Mouse (Mus musculus): ENCODE measurements around the gene Olfr1133. TPM values are rescaled to one million over a fixed set of nuclear protein-coding genes. Genes with fewer than 3 reads are reported as not detected.
"Not testable (repeated sequence)": the region's sequence is repeated elsewhere in the genome, so short reads cannot be mapped to it uniquely, and the experiment has no call there.

Olfr1133 gene
- not detected for total RNA-seq (2021)
- long read RNA-seq, experiment 1 = 0 reads
- long read RNA-seq, experiment 2 = 0 reads

- no peak for DNase-seq
- intact Hi-C loops (cut with DNase I; ENCODE audit: low total_unique reads) = no loop called here
Observed at GRCm38 (mm10) chr2:87647274-87647673, at the start of gene Olfr1133. TSS of gene Olfr1133 (minus strand) at chr2:87647374.

DNA sequence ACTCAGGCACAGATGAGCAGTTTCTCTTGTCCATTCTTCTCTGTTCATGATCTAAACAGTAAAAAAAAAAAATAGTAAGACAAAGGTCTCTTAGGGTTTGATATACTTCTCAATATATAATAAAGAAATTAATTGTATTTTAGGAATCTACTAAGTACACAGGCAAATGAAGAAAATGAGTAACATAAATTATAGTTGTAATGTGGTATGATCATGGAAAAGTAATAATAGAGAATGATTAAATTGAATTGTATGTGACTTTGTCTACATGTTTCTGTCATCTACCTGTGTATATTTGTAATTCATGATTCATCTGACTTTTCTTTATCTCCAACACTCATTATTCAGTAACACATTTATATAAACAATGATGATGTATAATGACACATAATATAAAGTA is 46.7 kb upstream of the Olfr1133 start, which contains the start of gene Olfr1136:
Olfr1136 (minus strand) TSS at position 101 of the 400 bp plus-strand sequence.
- DNase-seq = no peak
- intact Hi-C loops (cut with DNase I; ENCODE audit: low total_unique reads) = no loop called here

DNA sequence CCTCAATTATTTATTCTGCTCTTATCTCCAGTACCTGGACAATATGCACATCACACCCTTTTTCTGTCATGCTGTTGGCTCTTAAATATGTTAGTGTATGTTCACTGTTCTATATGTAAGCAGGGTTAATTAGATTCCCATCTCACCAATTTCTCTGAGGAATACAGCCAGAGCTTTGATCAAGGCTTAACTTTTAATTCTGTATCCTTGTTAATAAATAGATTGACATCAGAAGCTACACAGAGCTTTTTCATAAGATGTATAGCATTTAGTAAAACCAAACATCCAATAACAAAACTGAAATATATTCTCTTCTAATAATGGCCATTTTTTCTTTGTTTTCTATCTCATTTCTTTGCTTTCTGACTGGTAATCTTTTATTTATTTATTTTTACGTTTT is 26.4 kb upstream of the Olfr1133 start, which contains the start of gene Olfr1135:
Olfr1135 (minus strand) TSS at position 101 of the 400 bp plus-strand sequence.
- intact Hi-C loops (cut with DNase I; ENCODE audit: low total_unique reads) = no loop called here
- no peak for DNase-seq

DNA sequence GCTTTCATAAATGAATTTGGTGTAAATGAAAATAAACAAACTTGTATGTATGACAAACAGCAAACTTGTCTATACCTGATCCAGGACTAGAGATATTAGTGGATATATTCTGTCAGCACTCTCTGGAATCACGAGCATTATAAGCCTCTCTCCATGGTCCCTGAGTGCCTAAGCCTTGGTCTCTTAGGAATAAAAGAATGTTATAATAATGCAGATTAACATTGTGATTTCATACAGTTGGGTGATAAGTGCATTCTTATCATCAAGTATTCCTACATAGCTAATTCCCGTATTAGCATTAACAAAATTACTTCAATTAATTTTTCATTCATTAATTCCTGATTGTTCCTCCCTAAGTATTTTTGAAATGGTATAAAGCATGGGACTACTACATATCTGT is 11.2 kb upstream of the Olfr1133 start, which contains the start of gene Olfr1134:
Olfr1134 (minus strand) TSS at position 101 of the 400 bp plus-strand sequence.
- intact Hi-C loops (cut with DNase I; ENCODE audit: low total_unique reads) = no loop called here
- DNase-seq = no peak

DNA sequence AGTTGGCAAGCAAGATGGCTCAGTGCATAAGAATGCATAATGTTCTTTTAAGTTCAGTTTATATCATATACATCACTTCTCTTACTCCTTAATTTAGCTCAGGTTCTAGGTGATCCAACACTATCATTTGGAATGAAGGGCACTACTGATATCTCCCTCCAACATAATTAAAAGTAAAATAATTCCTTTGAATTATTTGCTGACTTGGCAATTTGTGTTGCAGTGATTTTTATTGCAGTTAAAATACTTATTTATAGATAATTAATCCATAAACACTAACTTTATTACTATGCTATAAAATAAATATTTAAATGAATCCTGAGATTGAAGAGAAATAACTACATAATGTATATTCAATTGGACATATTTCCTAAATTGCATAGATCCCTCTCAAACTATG is 4.7 kb downstream of the Olfr1133 start:
- intact Hi-C loops (cut with DNase I; ENCODE audit: low total_unique reads) = no loop called here
- no peak for DNase-seq

- intact Hi-C loops (cut with DNase I; ENCODE audit: low total_unique reads) = no loop called here
- no peak for DNase-seq
Observed at GRCm38 (mm10) chr2:87637435-87637834, 9.7 kb downstream of the Olfr1133 start, which contains the start of gene Olfr1132. TSS of gene Olfr1132 (minus strand) at chr2:87637535.

DNA sequence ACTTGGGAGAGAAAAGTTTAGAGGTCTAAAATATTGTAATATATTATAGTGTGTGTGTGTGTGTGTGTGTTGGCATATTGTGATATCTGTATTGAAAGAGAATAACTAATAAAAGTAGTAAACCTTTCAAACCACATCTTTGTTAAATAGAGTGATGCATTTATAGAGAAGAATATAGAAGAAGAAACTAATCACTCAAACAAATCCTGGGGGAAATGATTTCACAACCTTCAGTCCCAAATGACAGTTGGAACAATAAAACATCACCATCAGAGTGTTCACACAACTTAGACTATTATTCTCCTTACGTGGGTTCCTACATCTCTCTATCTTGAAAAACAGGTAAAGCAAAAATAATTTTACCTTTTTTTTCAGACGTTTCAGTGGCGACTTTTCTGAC is 20.4 kb downstream of the Olfr1133 start, which contains the start of gene Olfr1131:
Olfr1131 (plus strand) TSS at position 301 of the 400 bp plus-strand sequence.
- no peak for DNase-seq
- intact Hi-C loops (cut with DNase I; ENCODE audit: low total_unique reads) = no loop called here

DNA sequence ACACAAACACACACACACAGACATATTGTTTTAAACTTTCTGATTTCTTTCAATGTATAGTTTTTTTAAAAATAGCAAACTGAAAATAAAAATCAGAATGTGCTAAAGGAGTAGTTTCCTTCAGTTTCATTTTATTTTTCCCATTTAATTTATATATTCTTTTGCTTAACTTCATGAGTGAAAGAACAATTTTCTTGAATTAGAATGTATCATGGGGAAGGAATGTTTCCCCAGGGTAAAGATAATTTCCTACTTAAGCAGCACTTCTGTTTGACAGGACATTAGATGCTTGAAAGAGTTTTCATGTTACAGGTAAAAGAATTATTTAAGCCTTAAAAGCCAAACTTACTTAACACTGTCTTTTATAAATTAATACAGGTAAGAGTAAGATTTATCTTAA is 41.3 kb downstream of the Olfr1133 start, which contains the start of gene Olfr1130:
Olfr1130 (plus strand) TSS at position 301 of the 400 bp plus-strand sequence.
- DNase-seq; intact Hi-C loops (cut with DNase I; ENCODE audit: low total_unique reads): not testable (repeated sequence)

Other genes starting within 250 kb of the Olfr1133 start
- not detected for gene Olfr1123, start 230.7 kb downstream of the Olfr1133 start, total RNA-seq (2021)
- not detected for gene Olfr1124, start 217.1 kb downstream of the Olfr1133 start, total RNA-seq (2021)
- gene Olfr1126, start 193.4 kb downstream of the Olfr1133 start, total RNA-seq (2021) = not detected
- not detected for gene Pramel7, start 150.3 kb downstream of the Olfr1133 start, total RNA-seq (2021)
- not detected for gene Pramel6, start 140.8 kb downstream of the Olfr1133 start, total RNA-seq (2021)
- not detected for gene Olfr153, start 115.6 kb downstream of the Olfr1133 start, total RNA-seq (2021)
- not detected for gene Olfr1128, start 101.8 kb downstream of the Olfr1133 start, total RNA-seq (2021)
- not detected for gene Olfr1129, start 73.5 kb downstream of the Olfr1133 start, total RNA-seq (2021)
- not detected for gene Olfr1130, start 41.2 kb downstream of the Olfr1133 start, total RNA-seq (2021)
- gene Olfr1131, start 20.3 kb downstream of the Olfr1133 start, total RNA-seq (2021) = not detected
- not detected for gene Olfr1132, start 9.8 kb downstream of the Olfr1133 start, total RNA-seq (2021)
- not detected for gene Olfr1134, start 11.1 kb upstream of the Olfr1133 start, total RNA-seq (2021)
- gene Olfr1135, start 26.3 kb upstream of the Olfr1133 start, total RNA-seq (2021) = not detected
- not detected for gene Olfr1136, start 46.6 kb upstream of the Olfr1133 start, total RNA-seq (2021)
- gene Olfr1137, start 65.8 kb upstream of the Olfr1133 start, total RNA-seq (2021) = not detected
- not detected for gene Olfr1138, start 92.6 kb upstream of the Olfr1133 start, total RNA-seq (2021)
- not detected for gene Olfr1140, start 96.4 kb upstream of the Olfr1133 start, total RNA-seq (2021)
- not detected for gene Olfr1141, start 106.6 kb upstream of the Olfr1133 start, total RNA-seq (2021)
- not detected for gene Olfr152, start 132.1 kb upstream of the Olfr1133 start, total RNA-seq (2021)
- not detected for gene Olfr1143, start 153.2 kb upstream of the Olfr1133 start, total RNA-seq (2021)
- gene Olfr1145, start 162.4 kb upstream of the Olfr1133 start, total RNA-seq (2021) = not detected
- gene Olfr1148, start 183.2 kb upstream of the Olfr1133 start, total RNA-seq (2021) = not detected
- gene Olfr1150-ps1, start 196.6 kb upstream of the Olfr1133 start, total RNA-seq (2021) = not detected
- gene Olfr1151, start 208.5 kb upstream of the Olfr1133 start, total RNA-seq (2021) = not detected
- gene Olfr1152, start 219.1 kb upstream of the Olfr1133 start, total RNA-seq (2021) = not detected
- gene Olfr1153, start 247.6 kb upstream of the Olfr1133 start, total RNA-seq (2021) = not detected

Data from gastrocnemius, postnatal 14 days (tissue).